Mouse (Mus musculus): ENCODE data around the gene H1fx.
A peak's percentile ranks its signal among the peaks of the same experiment; 100 is the strongest.
"Not testable (repeated sequence)": the region's sequence is repeated elsewhere in the genome, so short reads cannot be mapped to it uniquely, and the experiment has no call there.

The H1fx gene

GRCm38 (mm10) chr6:87981030-87981485 lies 379 bp downstream of the H1fx start:
- peak in 1 of 2 experiments; percentile 41 for DNase-seq (ENCODE audit: low spot score in 2 of 2)

- DNase-seq (ENCODE audit: low spot score in 2 of 2) = peak; percentile 82 to 86
Measured at GRCm38 (mm10) chr6:87980374-87981029, 935 bp downstream of the H1fx start.

GRCm38 (mm10) chr6:87979728-87980127 lies 1.7 kb downstream of the H1fx start:
- DNase-seq (ENCODE audit: low spot score in 2 of 2) = no peak

GRCm38 (mm10) chr6:87970041-87970440 lies 11.4 kb downstream of the H1fx start:
- no peak for DNase-seq (ENCODE audit: low spot score in 2 of 2)

- not testable (repeated sequence) for DNase-seq (ENCODE audit: low spot score in 2 of 2)
Measured at GRCm38 (mm10) chr6:87962457-87962856, 19.0 kb downstream of the H1fx start.

GRCm38 (mm10) chr6:87942179-87942578 lies 39.3 kb downstream of the H1fx start:
- DNase-seq (ENCODE audit: low spot score in 2 of 2) = no peak

- DNase-seq (ENCODE audit: low spot score in 2 of 2) = no peak
Measured at GRCm38 (mm10) chr6:87938941-87939340, 42.5 kb downstream of the H1fx start.

GRCm38 (mm10) chr6:87937178-87937788 lies 44.2 kb downstream of the H1fx start:
- DNase-seq (ENCODE audit: low spot score in 2 of 2) = no peak

GRCm38 (mm10) chr6:87935037-87935436 lies 46.4 kb downstream of the H1fx start:
- no peak for DNase-seq (ENCODE audit: low spot score in 2 of 2)
